Mouse (Mus musculus): Measurements from ENCODE around the gene Slfn2. TPM values are rescaled to one million over a fixed set of nuclear protein-coding genes. Genes with fewer than 3 reads are reported as not detected.

Slfn2 gene
- polyA plus RNA-seq, 1 experiment from 2014 or later, result 19.0 TPM

GRCm38 (mm10) chr11:83118056-83118455 lies 53.1 kb downstream of the Slfn2 start:
- Histone ChIP-seq H3K27me3 (replicated peaks; ENCODE audit: insufficient read depth, low read length) (no peaks in the 10 kb centered on the region), H3K4me1 (ENCODE audit: insufficient read depth, low read depth, low read length) (no peaks in the 10 kb centered on the region), H3K27ac (ENCODE audit: low read length) (no peak overlapping the region), H3K4me3 (ENCODE audit: low read depth, low read length) (no peak overlapping the region), H3K9ac (replicated peaks; ENCODE audit: low read depth) (no peak overlapping the region), H3K9me3 (ENCODE audit: low read length) (no peaks in the 10 kb centered on the region), H3K36me3 (ENCODE audit: insufficient read depth, low read length) (no peaks in the 10 kb centered on the region), H3K4me2 (replicated peaks; ENCODE audit: low read depth, low read length) (no peak overlapping the region)
- ATAC-seq, result no peak
- DNase-seq (ENCODE audit: low spot score), result peak; percentile 29
- TF ChIP-seq EP300 (IDR thresholded peaks at IDR 0.05) (no peak), CTCF (IDR thresholded peaks at IDR 0.05) (no peak)
- 46% methylated on average over 3 of the region's 3 CpGs for WGBS

Small RNA genes lying within 50 kb of the gene (microRNA-seq; reads per million reads assigned to microRNA genes)
- gene Gm27598, result not detected

Other genes starting within 250 kb of the Slfn2 start
- gene Rffl, start 193.9 kb upstream of the Slfn2 start, polyA plus RNA-seq (2015; fragmentation: Nextera tagmentation; extraction: Ambion mirVana), result 9.2 and 10.3 TPM in 2 replicates
- 7.3 and 8.7 TPM in 2 replicates for gene Rad51d, start 174.5 kb upstream of the Slfn2 start, polyA plus RNA-seq (2015; fragmentation: Nextera tagmentation; extraction: Ambion mirVana)
- gene Fndc8, start 173.0 kb upstream of the Slfn2 start, polyA plus RNA-seq (2015; fragmentation: Nextera tagmentation; extraction: Ambion mirVana), result 0.24 and 0.27 TPM in 2 replicates
- gene Nle1, start 156.7 kb upstream of the Slfn2 start, polyA plus RNA-seq (2015; fragmentation: Nextera tagmentation; extraction: Ambion mirVana), result 9.5 and 10.8 TPM in 2 replicates
- 20.6 and 22.0 TPM in 2 replicates for gene Unc45b, start 154.6 kb upstream of the Slfn2 start, polyA plus RNA-seq (2015; fragmentation: Nextera tagmentation; extraction: Ambion mirVana)
- 25.8 and 29.9 TPM in 2 replicates for gene Slfn5, start 113.8 kb upstream of the Slfn2 start, polyA plus RNA-seq (2015; fragmentation: Nextera tagmentation; extraction: Ambion mirVana)
- 2.2 and 3.1 TPM in 2 replicates for gene Slfn9, start 73.3 kb upstream of the Slfn2 start, polyA plus RNA-seq (2015; fragmentation: Nextera tagmentation; extraction: Ambion mirVana)
- gene Slfn8, start 44.3 kb upstream of the Slfn2 start, polyA plus RNA-seq (2015; fragmentation: Nextera tagmentation; extraction: Ambion mirVana), result 0.33 and 0.54 TPM in 2 replicates
- gene Slfn1, start 51.7 kb downstream of the Slfn2 start, polyA plus RNA-seq (2015; fragmentation: Nextera tagmentation; extraction: Ambion mirVana), result 2.3 and 2.4 TPM in 2 replicates
- gene Slfn4, start 110.1 kb downstream of the Slfn2 start, polyA plus RNA-seq (2015; fragmentation: Nextera tagmentation; extraction: Ambion mirVana), result 0.44 and 0.71 TPM in 2 replicates
- gene Slfn3, start 126.2 kb downstream of the Slfn2 start, polyA plus RNA-seq (2015; fragmentation: Nextera tagmentation; extraction: Ambion mirVana), result 1.4 and 1.5 TPM in 2 replicates
- gene Slfn14, start 221.6 kb downstream of the Slfn2 start, polyA plus RNA-seq (2015; fragmentation: Nextera tagmentation; extraction: Ambion mirVana), result 0.75 and 1.3 TPM in 2 replicates
- 26.5 and 30.9 TPM in 2 replicates for gene Ap2b1, start 233.9 kb downstream of the Slfn2 start, polyA plus RNA-seq (2015; fragmentation: Nextera tagmentation; extraction: Ambion mirVana)
- gene Pex12, start 237.5 kb downstream of the Slfn2 start, polyA plus RNA-seq (2015; fragmentation: Nextera tagmentation; extraction: Ambion mirVana), result 9.0 and 9.5 TPM in 2 replicates

Measured in lung, postnatal 0 days (tissue).